Mouse (Mus musculus) midbrain, postnatal 0 days (tissue): Measurements from ENCODE around the gene Golm1. TPM values are rescaled to one million over a fixed set of nuclear protein-coding genes. Genes with fewer than 3 reads are reported as not detected.

ENCODE experiments used
- ATAC-seq: fragments of 200-750 bp; cut with Nextera tagmentation; 2 replicates; pipeline ENCODE4 v1.8.0; 2017; ENCODE audit warnings: moderate number of reproducible peaks, mild to moderate bottlenecking, moderate TSS enrichment, moderate library complexity; ENCODE audit not compliant: low FRiP score
- DNase-seq: peaks from one replicate; pipeline ENCODE4 v3.0.0-alpha.2; 2015; ENCODE audit warnings: low spot score
- H3K27ac ChIP-seq: fragments of 300-500 bp; sonication (generic); 2 replicates; pipeline ENCODE4 v1.5.1; 2014; ENCODE audit warnings: low read depth, mild to moderate bottlenecking, low read length, mixed read lengths
- H3K27me3 ChIP-seq: fragments of 300-500 bp; sonication (generic); 2 replicates; pipeline ENCODE4 v1.6.1; 2014; ENCODE audit warnings: low read length, control low read depth, mixed read lengths; ENCODE audit not compliant: insufficient read depth
- H3K36me3 ChIP-seq: fragments of 300-500 bp; sonication (generic); 2 replicates; pipeline ENCODE4 v1.6.1; 2014; ENCODE audit warnings: low read length, control low read depth, mixed read lengths; ENCODE audit not compliant: insufficient read depth
- H3K4me1 ChIP-seq: fragments of 300-500 bp; sonication (generic); 2 replicates; pipeline ENCODE4 v1.6.1; 2014; ENCODE audit warnings: mild to moderate bottlenecking, control low read depth, antibody characterized with exemption, low read length, mixed read lengths; ENCODE audit not compliant: insufficient read depth
- H3K4me2 ChIP-seq: fragments of 300-500 bp; sonication (generic); 2 replicates; pipeline ENCODE4 v1.6.1; 2014; ENCODE audit warnings: low read depth, mild to moderate bottlenecking, low read length, mixed read lengths; ENCODE audit not compliant: poor library complexity, severe bottlenecking
- H3K4me3 ChIP-seq: fragments of 300-500 bp; sonication (generic); 2 replicates; pipeline ENCODE4 v1.5.1; 2014; ENCODE audit warnings: low read depth, mild to moderate bottlenecking, low read length, moderate library complexity
- H3K9ac ChIP-seq: fragments of 300-500 bp; sonication (generic); replicated peaks from 2 replicates; pipeline ENCODE4 v1.6.1; 2014; ENCODE audit warnings: mild to moderate bottlenecking, low read length, moderate library complexity, mixed read lengths; ENCODE audit not compliant: poor library complexity, severe bottlenecking
- H3K9me3 ChIP-seq: fragments of 300-500 bp; sonication (generic); 2 replicates; pipeline ENCODE4 v1.6.1; 2016; ENCODE audit warnings: low read length, control low read depth
- CTCF ChIP-seq: IDR thresholded peaks from 2 replicates; pipeline ENCODE4 v1.5.1; 2016; ENCODE audit warnings: antibody characterized with exemption, mild to moderate bottlenecking
- WGBS: fragments of 180-500 bp; shearing (Covaris S2); extraction: QIAGEN DNeasy Blood & Tissue Kit; methylation state at CpG from one replicate; pipeline ENCODE4 v1.1.7; 2014; 5-methylcytosine and 5-hydroxymethylcytosine counted together
- polyA plus RNA-seq: library from polyadenylated mRNA; unstranded; fragments of >200 nt; fragmentation: Nextera tagmentation; extraction: Ambion mirVana; gene quantifications from 2 replicates; pipeline ENCODE4 v1.2.1, GENCODE M21; 2015
- total RNA-seq: library from RNA; depleted of rRNA; stranded (reverse); fragments of >200 nt; gene quantifications from 2 replicates; pipeline ENCODE4 v1.2.3, GENCODE M21; 2014

Golm1 gene
- total and polyA plus RNA-seq, 2 experiments from 2014 or later: 13.0 to 15.3 TPM

GRCm38 (mm10) chr13:59640178-59640440 is 35.5 kb downstream of the Golm1 start:
- Histone ChIP-seq H3K27me3 (no peaks in the 10 kb centered on the region), H3K36me3 (peaks cover 22% of the 10 kb centered on the region; the same call in 1 of the 2 replicates), H3K27ac (no peak overlapping the region), H3K4me3 (no peak overlapping the region), H3K4me1 (no peaks in the 10 kb centered on the region), H3K9me3 (no peaks in the 10 kb centered on the region), H3K4me2 (no peak overlapping the region), H3K9ac (no peak overlapping the region)
- no peak for ATAC-seq
- no peak for DNase-seq
- WGBS: 89% methylated on average over 6 of the region's 6 CpGs
- TF ChIP-seq CTCF: no peak

DNA sequence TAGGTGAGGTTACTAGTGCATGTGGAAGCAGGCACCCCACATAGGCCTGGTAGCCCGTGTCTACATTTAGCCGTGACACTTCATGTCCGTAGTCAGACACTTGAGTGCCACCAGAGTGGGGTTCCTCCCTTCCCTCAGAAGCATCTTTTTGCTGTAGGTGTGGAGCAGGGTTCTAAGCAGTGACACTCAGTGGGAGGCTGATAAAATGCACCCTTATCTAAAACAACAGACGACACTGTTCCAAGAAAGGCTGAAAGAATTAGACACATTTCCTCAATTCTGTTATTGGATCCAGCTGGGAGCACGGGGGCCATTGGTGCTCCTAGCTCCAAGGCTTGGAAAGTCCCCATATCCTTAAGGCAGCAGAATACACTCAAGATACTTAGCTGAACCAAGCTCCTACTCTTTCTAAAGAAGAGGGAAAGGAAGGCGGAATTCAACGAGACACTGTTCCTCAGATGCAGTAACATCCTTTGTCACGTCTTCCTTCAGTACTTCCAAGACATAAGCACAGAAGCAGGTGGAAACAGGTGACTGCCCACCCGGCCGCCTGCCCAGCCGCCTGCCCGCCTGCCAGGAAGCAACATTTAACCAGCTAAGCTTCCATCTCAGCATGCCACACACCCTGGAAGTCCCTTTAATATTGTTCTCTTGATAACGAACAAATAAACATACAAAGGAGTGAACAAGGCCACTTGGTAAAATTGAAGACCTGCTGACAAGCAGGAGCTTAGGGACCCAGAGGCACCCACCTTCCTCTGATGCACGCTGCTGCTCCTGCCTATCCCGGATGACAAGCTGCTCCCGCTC is 36.0 kb downstream of the Golm1 start:
- no peak for TF ChIP-seq CTCF
- ATAC-seq: no peak
- WGBS: 85% methylated on average over 16 of the region's 16 CpGs
- Histone ChIP-seq H3K9ac (no peak overlapping the region), H3K27me3 (no peaks in the 10 kb centered on the region), H3K9me3 (no peaks in the 10 kb centered on the region), H3K4me3 (no peak overlapping the region), H3K4me1 (no peaks in the 10 kb centered on the region), H3K4me2 (no peak overlapping the region), H3K36me3 (peaks cover 23% of the 10 kb centered on the region; the same call in 1 of the 2 replicates), H3K27ac (no peak overlapping the region)
- no peak for DNase-seq

DNA sequence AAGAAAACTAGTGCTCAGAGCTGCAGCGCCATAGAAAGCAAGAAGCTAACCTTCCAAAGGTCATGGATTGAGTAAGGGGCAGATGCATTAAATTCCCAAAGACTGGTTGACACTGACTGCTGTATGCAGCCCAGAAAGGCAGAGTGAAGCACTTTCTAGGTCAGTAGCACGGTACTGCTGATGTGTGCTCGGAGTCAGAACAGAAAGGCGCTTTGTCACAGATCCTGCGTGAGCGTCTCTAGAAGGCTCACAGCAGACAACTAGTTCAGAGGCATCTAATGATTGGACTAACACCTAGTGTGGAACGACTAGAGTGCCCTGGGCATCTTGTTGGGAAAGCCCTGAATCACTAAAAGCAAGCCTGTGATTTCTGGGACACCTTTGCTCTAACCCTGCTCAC is 37.8 kb downstream of the Golm1 start:
- H3K4me1 ChIP-seq: no peaks in the 10 kb centered on the region
- no peak overlapping the region for H3K9ac ChIP-seq
- ATAC-seq (no peak), DNase-seq (no peak)
- no peaks in the 10 kb centered on the region for H3K9me3 ChIP-seq
- peaks cover 35% of the 10 kb centered on the region for H3K36me3 ChIP-seq
- no peaks in the 10 kb centered on the region for H3K27me3 ChIP-seq
- H3K4me3 ChIP-seq: no peak overlapping the region
- 89% methylated on average over 7 of the region's 7 CpGs for WGBS
- TF ChIP-seq CTCF: no peak
- no peak overlapping the region for H3K4me2 ChIP-seq
- H3K27ac ChIP-seq: no peak overlapping the region

GRCm38 (mm10) chr13:59634637-59635036 is 41.0 kb downstream of the Golm1 start:
- WGBS: 77% methylated on average over 5 of the region's 5 CpGs
- no peak for TF ChIP-seq CTCF
- H3K9me3 ChIP-seq: no peaks in the 10 kb centered on the region
- no peak overlapping the region for H3K4me3 ChIP-seq
- peaks cover 63% of the 10 kb centered on the region for H3K36me3 ChIP-seq
- H3K4me2 ChIP-seq: no peak overlapping the region
- no peak for ATAC-seq
- DNase-seq: no peak
- H3K9ac ChIP-seq: no peak overlapping the region
- H3K27me3 ChIP-seq: no peaks in the 10 kb centered on the region
- no peak overlapping the region for H3K27ac ChIP-seq
- H3K4me1 ChIP-seq: no peaks in the 10 kb centered on the region

- Histone ChIP-seq H3K4me2 (no peak overlapping the region), H3K27me3 (no peaks in the 10 kb centered on the region), H3K9me3 (no peaks in the 10 kb centered on the region), H3K4me1 (no peaks in the 10 kb centered on the region), H3K9ac (no peak overlapping the region), H3K4me3 (no peak overlapping the region), H3K36me3 (peaks cover 69% of the 10 kb centered on the region), H3K27ac (no peak overlapping the region)
- 91% methylated on average over 7 of the region's 7 CpGs for WGBS
- DNase-seq (no peak), ATAC-seq (no peak)
- no peak for TF ChIP-seq CTCF
These were observed 48.9 kb downstream of the Golm1 start for GRCm38 (mm10) chr13:59626739-59627138.

DNA sequence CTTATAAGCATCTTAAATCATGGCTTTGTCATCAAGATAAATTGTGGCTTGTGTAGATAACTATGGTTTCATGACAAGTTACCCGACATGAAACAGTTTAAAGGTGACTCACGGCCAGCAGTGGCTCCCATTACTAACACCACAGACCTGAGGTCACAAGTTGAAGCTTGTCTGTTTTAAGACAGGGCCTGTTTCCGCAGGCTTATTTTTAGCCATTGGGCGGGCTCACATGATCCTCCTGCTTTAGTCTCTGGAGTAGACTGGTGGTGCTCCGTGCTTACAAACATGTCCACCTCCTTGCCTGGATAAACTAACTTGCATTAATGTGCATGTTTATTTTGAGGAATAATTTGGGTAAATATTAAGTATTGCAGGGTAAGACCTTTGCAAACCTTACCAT is 50.7 kb downstream of the Golm1 start:
- Histone ChIP-seq H3K4me2 (no peak overlapping the region), H3K4me3 (no peak overlapping the region), H3K9me3 (no peaks in the 10 kb centered on the region), H3K9ac (no peak overlapping the region), H3K36me3 (peaks cover 70% of the 10 kb centered on the region), H3K27me3 (no peaks in the 10 kb centered on the region), H3K4me1 (no peaks in the 10 kb centered on the region), H3K27ac (no peak overlapping the region)
- DNase-seq: no peak
- 94% methylated on average over 5 of the region's 5 CpGs for WGBS
- no peak for TF ChIP-seq CTCF
- ATAC-seq: no peak
